Comparison of ENCODE assay signal across 31 mouse cellular contexts in genomic region chr7:44959874-44960511, GRCm38 (mm10). TPM values are rescaled to one million over a fixed set of nuclear protein-coding genes. Genes with fewer than 3 reads are reported as not detected.
DNase-seq lines count a peak whose midpoint lies in the region; TF ChIP-seq lines count a peak whose summit lies in the region.
"Had no signal": no experiment of that assay in that cellular context is flagged by ENCODE, and none has a peak within 500 bp of the region (broad histone marks: within the 10 kb centered on the region; RNA-seq: fewer than 3 reads in every experiment).

No protein-coding gene starts in this region.

- TF ChIP-seq POLR2A in lung, adult 2 months (IDR thresholded peaks at IDR 0.05; ENCODE audit: borderline replicate concordance, extremely low read depth, low read depth, low read length): no peak

- peak; percentile 8 to 24 for DNase-seq in adrenal gland, adult (ENCODE audit: inconsistent age in 2 of 2, low spot score in 1 of 2)
- DNase-seq in adrenal gland, postnatal 4 days (ENCODE audit: low spot score in 2 of 2): no peak
- DNase-seq in heart, adult 11 months: peak; percentile 91
- DNase-seq in heart, adult 18-20 months: no peak
- peak; percentile 46 for DNase-seq in testis, postnatal 10 days (ENCODE audit: low spot score)
- DNase-seq in testis, postnatal 14 days (ENCODE audit: low spot score): no peak
- peak; percentile 62 for DNase-seq in splenic B cell, adult 2 months (ENCODE audit: low read depth, low spot score)
- no peak for DNase-seq in lung, adult 2 months
- DNase-seq: adrenal gland, postnatal 25 days; cerebellum, postnatal 14 days; heart, postnatal 36 days; kidney, adult 2 months; lung, embryonic 14.5 days; lung, postnatal 36 days; midbrain, embryonic 14.5 days; retina, postnatal 1 day; right cerebral cortex, postnatal 4 days; thymus, postnatal 25 days had no signal

- no peak overlapping the region for H3K4me3 ChIP-seq in lung, adult 2 months (replicated peaks; ENCODE audit: extremely low read depth, low read depth, low read length)
- H3K4me3 ChIP-seq: forebrain, embryonic 13.5 days; heart, embryonic 15.5 days; limb, embryonic 12.5 days; liver, embryonic 12.5 days; neural tube, embryonic 12.5 days had no signal

- WGBS in lung, adult 2 months: 79% methylated on average over 10 of the region's 10 CpGs

- no peaks in the 10 kb centered on the region for H3K4me1 ChIP-seq in lung, adult 2 months (ENCODE audit: control insufficient read depth, insufficient read depth, low read length)
- H3K4me1 ChIP-seq: forebrain, embryonic 13.5 days; heart, embryonic 15.5 days; limb, embryonic 12.5 days; neural tube, embryonic 12.5 days had no signal

- no peaks in the 10 kb centered on the region for H3K27me3 ChIP-seq in splenic B cell, adult 2 months (ENCODE audit: control insufficient read depth, insufficient read depth, low read length, poor library complexity, severe bottlenecking)
- H3K27me3 ChIP-seq: forebrain, embryonic 13.5 days; heart, embryonic 15.5 days; limb, embryonic 12.5 days; neural tube, embryonic 12.5 days had no signal

- no peaks in the 10 kb centered on the region for H3K36me3 ChIP-seq in splenic B cell, adult 2 months (ENCODE audit: control insufficient read depth, insufficient read depth, low read length, poor library complexity, severe bottlenecking)
- H3K36me3 ChIP-seq: heart, embryonic 15.5 days; liver, embryonic 12.5 days had no signal

- no peak for TF ChIP-seq CTCF in lung, adult 2 months (IDR thresholded peaks at IDR 0.05; ENCODE audit: insufficient read depth, low read length)

RNA-seq across cellular contexts. Expression of gene Cpt1c, which starts 14.7 kb away (rescaled TPM):
- total RNA-seq in adrenal gland, postnatal 4 days (2021): 10 to 100 TPM; 28.0 to 31.1 TPM
- 1 to 10 TPM; 1.8 to 2.0 TPM for total RNA-seq in heart, adult 18-20 months (2021)
- polyA plus RNA-seq in lung, adult 2 months (2012; rRNA removed): 20.7 and 21.0 TPM in 2 replicates

RNA-seq across cellular contexts. Expression of gene Tsks, which starts 17.0 kb away (rescaled TPM):
- total RNA-seq in adrenal gland, postnatal 4 days (2021): under 1 TPM in 1 of 2 experiments, not detected in 1; 0.39 TPM
- not detected for total RNA-seq in heart, adult 18-20 months (2021)
- polyA plus RNA-seq in lung, adult 2 months (2012; rRNA removed): 0.16 TPM in 1 of 2 replicates, not detected in the other
- total RNA-seq: adrenal gland, postnatal 25 days; gastrocnemius, adult 18-20 months; heart, adult 8-10 months; heart, postnatal 36 days; megakaryocyte-erythroid progenitor cell, adult 5-6 weeks had no signal
- polyA plus RNA-seq: activated CD4-positive, CD25-positive, alpha-beta regulatory T cell, adult 4 months; CD4-positive, CD25-positive, alpha-beta regulatory T cell, adult 4 months; embryonic facial prominence, embryonic 14.5 days; forebrain, embryonic 13.5 days; inflammation-experienced regulatory T-cells, adult 6 months; large intestine, adult 2 months; liver, embryonic 12.5 days; midbrain, embryonic 14.5 days; neural tube, embryonic 12.5 days had no signal

RNA-seq across cellular contexts. Expression of gene Prmt1, which starts 26.4 kb away (rescaled TPM):
- total RNA-seq in adrenal gland, postnatal 4 days (2021): 100 to 1,000 TPM; 380 to 390 TPM
- 100 to 1,000 TPM in 1 of 2 experiments, 10 to 100 TPM in 1; 90.3 to 110 TPM for total RNA-seq in heart, adult 18-20 months (2021)
- polyA plus RNA-seq in lung, adult 2 months (2012; rRNA removed): 71.0 and 97.7 TPM in 2 replicates

RNA-seq across cellular contexts. Expression of gene Ap2a1, which starts 30.7 kb away (rescaled TPM):
- total RNA-seq in adrenal gland, postnatal 4 days (2021): 100 to 1,000 TPM in 1 of 2 experiments, 10 to 100 TPM in 1; 99.9 to 107 TPM
- total RNA-seq in heart, adult 18-20 months (2021): 10 to 100 TPM; 59.2 to 67.9 TPM
- 94.8 and 101 TPM in 2 replicates for polyA plus RNA-seq in lung, adult 2 months (2012; rRNA removed)

RNA-seq across cellular contexts. Expression of gene Irf3, which starts 37.5 kb away (rescaled TPM):
- total RNA-seq in adrenal gland, postnatal 4 days (2021): 100 to 1,000 TPM; 106 to 111 TPM
- total RNA-seq in heart, adult 18-20 months (2021): 10 to 100 TPM; 21.3 to 29.5 TPM
- polyA plus RNA-seq in lung, adult 2 months (2012; rRNA removed): 125 and 130 TPM in 2 replicates

Comparison
In these comparisons a context has a peak if more than half of its experiments do, and no peak if none do; other contexts are left out.
1. DNase-seq: peak in adrenal gland, adult (2 of 2), heart, adult 11 months (single experiment), testis, postnatal 10 days (single experiment) and splenic B cell, adult 2 months (single experiment); none in adrenal gland, postnatal 4 days (0 of 2), heart, adult 18-20 months (0 of 2), testis, postnatal 14 days (single experiment) and lung, adult 2 months (single experiment).
2. RNA of gene Cpt1c, which starts 14.7 kb away (total RNA-seq): 28.0 to 31.1 TPM in adrenal gland, postnatal 4 days; 1.8 to 2.0 TPM in heart, adult 18-20 months; every median in the first group is over 4 times any median in the second.